Mouse (Mus musculus) MEL (cell line): ENCODE measurements around the gene Cyp2d22. TPM values are rescaled to one million over a fixed set of nuclear protein-coding genes. Genes with fewer than 3 reads are reported as not detected.

Source experiments
- DNase-seq: peaks from one replicate; pipeline ENCODE4 v3.0.0; 2011; ENCODE audit warnings: low read depth, low spot score
- H3K27ac ChIP-seq: 2 replicates; pipeline ENCODE4 v1.5.1; 2012; ENCODE audit warnings: low read depth, mild to moderate bottlenecking, control low read depth, low read length, moderate library complexity; ENCODE audit not compliant: control insufficient read depth
- H3K27me3 ChIP-seq, 2 experiments: fragments of 150-350 bp in 1 of 2; sonication (generic) in 1 of 2; 2 replicates each; pipeline ENCODE4 v1.6.1; 2012; ENCODE audit warnings: low read length in 2 of 2, mild to moderate bottlenecking in 2 of 2, improper control_type of control experiment in 1 of 2, moderate library complexity in 1 of 2; ENCODE audit not compliant: insufficient read depth in 2 of 2, control insufficient read depth in 1 of 2
- H3K36me3 ChIP-seq, 2 experiments: 2 replicates each; pipeline ENCODE4 v1.6.1; 2012 to 2014; ENCODE audit warnings: low read length in 2 of 2, improper control_type of control experiment in 1 of 2, inconsistent platforms in 1 of 2, mild to moderate bottlenecking in 1 of 2; ENCODE audit not compliant: insufficient read depth in 2 of 2, control insufficient read depth in 1 of 2
- H3K4me1 ChIP-seq, 2 experiments: fragments of 150-350 bp in 1 of 2; sonication (generic) in 1 of 2; 2 replicates each; pipeline ENCODE4 v1.6.1; 2012; ENCODE audit warnings: low read length in 2 of 2, improper control_type of control experiment in 1 of 2, mild to moderate bottlenecking in 1 of 2; ENCODE audit not compliant: insufficient read depth in 2 of 2, control insufficient read depth in 1 of 2
- H3K4me3 ChIP-seq, 2 experiments: fragments of 150-350 bp in 1 of 2; sonication (generic) in 1 of 2; 2 replicates each; pipeline ENCODE4 v1.5.1; 2012; ENCODE audit warnings: low read depth in 2 of 2, low read length in 2 of 2, mild to moderate bottlenecking in 2 of 2, moderate library complexity in 2 of 2, control low read depth in 1 of 2, improper control_type of control experiment in 1 of 2; ENCODE audit not compliant: control insufficient read depth in 1 of 2, insufficient read depth in 1 of 2
- H3K79me2 ChIP-seq: 2 replicates; pipeline ENCODE4 v1.6.1; 2012; ENCODE audit warnings: mild to moderate bottlenecking, low read length, moderate library complexity; ENCODE audit not compliant: control insufficient read depth, poor library complexity, insufficient read depth
- H3K9ac ChIP-seq: 2 replicates; pipeline ENCODE4 v1.6.1; 2012; ENCODE audit warnings: low read depth, mild to moderate bottlenecking, control low read depth, low read length, moderate library complexity; ENCODE audit not compliant: control insufficient read depth, poor library complexity, severe bottlenecking
- H3K9me3 ChIP-seq: fragments of 150-350 bp; sonication (generic); replicated peaks from 2 replicates; pipeline ENCODE4 v1.6.1; 2012; ENCODE audit warnings: mild to moderate bottlenecking, low read length, improper control_type of control experiment, moderate library complexity; ENCODE audit not compliant: insufficient read depth
- CHD1 ChIP-seq: IDR thresholded peaks from 2 replicates; pipeline ENCODE4 v1.6.1; 2012; ENCODE audit warnings: low read depth, mild to moderate bottlenecking, inconsistent platforms, low read length, improper control_type of control experiment
- E2F4 ChIP-seq: IDR thresholded peaks from 2 replicates; pipeline ENCODE4 v1.6.1; 2011; ENCODE audit warnings: low read depth, low read length, improper control_type of control experiment, borderline replicate concordance
- GABPA ChIP-seq: IDR thresholded peaks from 2 replicates; pipeline ENCODE4 v1.6.1; 2012; ENCODE audit warnings: low read depth, mild to moderate bottlenecking, inconsistent platforms, low read length, improper control_type of control experiment, moderate library complexity
- MXI1 ChIP-seq: IDR thresholded peaks from 2 replicates; pipeline ENCODE4 v1.6.1; 2011; ENCODE audit warnings: mild to moderate bottlenecking, low read depth, low read length, improper control_type of control experiment
- SIN3A ChIP-seq: IDR thresholded peaks from 2 replicates; pipeline ENCODE4 v1.6.1; 2012; ENCODE audit warnings: low read length, improper control_type of control experiment, inconsistent platforms
- polyA plus RNA-seq, 2 experiments: library from polyadenylated mRNA; stranded (reverse) in 1 of 2; unstranded in 1 of 2; fragments of >175 nt in 1 of 2; fragments of >200 nt in 1 of 2; gene quantifications; 2 replicates each; pipeline versions ENCODE4 v1.2.1 to v1.2.4; 2012; ENCODE audit warnings: low replicate concordance in 2 of 2, low read depth in 1 of 2; ENCODE audit not compliant: insufficient read length in 2 of 2, insufficient read depth in 1 of 2, missing spikeins in 1 of 2
- total RNA-seq: library from RNA; depleted of rRNA; stranded (reverse); fragments of 300-350 nt; gene quantifications from 2 replicates; pipeline ENCODE4 v1.2.3, GENCODE M21; 2012; rRNA removed

Gene Cyp2d22
- total and polyA plus RNA-seq, 3 experiments: 0.10 TPM; not detected in 2

- DNase-seq: no peak
- Histone ChIP-seq H3K4me1 (peaks cover 0 to 4% of the 10 kb centered on the region in 2 experiments; a peak in 1 of 4 replicates), H3K27me3 (no peaks in the 10 kb centered on the region), H3K9me3 (no peaks in the 10 kb centered on the region), H3K27ac (no peak overlapping the region), H3K9ac (no peak overlapping the region), H3K79me2 (no peaks in the 10 kb centered on the region), H3K36me3 (peaks cover 0 to 3% of the 10 kb centered on the region in 2 experiments; a peak in 2 of 4 replicates), H3K4me3 (no peak overlapping the region)
- no peak for TF ChIP-seq SIN3A
- TF ChIP-seq MXI1: no peak
- no peak for TF ChIP-seq CHD1
- TF ChIP-seq GABPA: no peak
- no peak for TF ChIP-seq E2F4
Measured at GRCm38 (mm10) chr15:82322195-82322594, 57.9 kb downstream of the Cyp2d22 start.

Other genes starting within 250 kb of the Cyp2d22 start
- 40.5 and 52.2 TPM in 2 replicates for gene Srebf2, start 233.1 kb downstream of the Cyp2d22 start, total RNA-seq
- 100 to 1,000 TPM in 1 of 2 experiments, not detected in 1; 161 TPM for gene Srebf2, start 233.1 kb downstream of the Cyp2d22 start, polyA plus RNA-seq
- gene Shisa8, start 167.4 kb downstream of the Cyp2d22 start, total RNA-seq: not detected in 2 replicates
- under 1 TPM in 1 of 2 experiments, not detected in 1; 0.10 TPM for gene Shisa8, start 167.4 kb downstream of the Cyp2d22 start, polyA plus RNA-seq
- 1.5 TPM in 2 replicates for gene Tnfrsf13c, start 155.9 kb downstream of the Cyp2d22 start, total RNA-seq
- under 1 TPM in 1 of 2 experiments, not detected in 1; 0.63 TPM for gene Tnfrsf13c, start 155.9 kb downstream of the Cyp2d22 start, polyA plus RNA-seq
- 23.5 and 23.7 TPM in 2 replicates for gene Cenpm, start 135.5 kb downstream of the Cyp2d22 start, total RNA-seq
- gene Cenpm, start 135.5 kb downstream of the Cyp2d22 start, polyA plus RNA-seq: 10 to 100 TPM in 1 of 2 experiments, not detected in 1; 56.3 TPM
- not detected in 2 replicates for gene 1500009C09Rik, start 127.9 kb downstream of the Cyp2d22 start, total RNA-seq
- gene 1500009C09Rik, start 127.9 kb downstream of the Cyp2d22 start, polyA plus RNA-seq: not detected
- gene Sept3, start 105.4 kb downstream of the Cyp2d22 start, total RNA-seq: not detected in 2 replicates
- not detected for gene Sept3, start 105.4 kb downstream of the Cyp2d22 start, polyA plus RNA-seq
- gene Wbp2nl, start 81.3 kb downstream of the Cyp2d22 start, total RNA-seq: not detected in 2 replicates
- gene Wbp2nl, start 81.3 kb downstream of the Cyp2d22 start, polyA plus RNA-seq: not detected
- gene Naga, start 41.3 kb downstream of the Cyp2d22 start, total RNA-seq: 23.9 and 26.4 TPM in 2 replicates
- 10 to 100 TPM in 1 of 2 experiments, not detected in 1; 59.5 TPM for gene Naga, start 41.3 kb downstream of the Cyp2d22 start, polyA plus RNA-seq
- 25.1 and 34.9 TPM in 2 replicates for gene Pheta2, start 41.3 kb downstream of the Cyp2d22 start, total RNA-seq
- gene Pheta2, start 41.3 kb downstream of the Cyp2d22 start, polyA plus RNA-seq: 10 to 100 TPM in 1 of 2 experiments, not detected in 1; 39.3 TPM
- 111 and 132 TPM in 2 replicates for gene Smdt1, start 41.3 kb downstream of the Cyp2d22 start, total RNA-seq
- 100 to 1,000 TPM in 1 of 2 experiments, not detected in 1; 159 TPM for gene Smdt1, start 41.3 kb downstream of the Cyp2d22 start, polyA plus RNA-seq
- 377 and 417 TPM in 2 replicates for gene Ndufa6, start 25.9 kb downstream of the Cyp2d22 start, total RNA-seq
- gene Ndufa6, start 25.9 kb downstream of the Cyp2d22 start, polyA plus RNA-seq: 100 to 1,000 TPM in 1 of 2 experiments, not detected in 1; 235 TPM
- gene Cyp2d11, start 13.8 kb upstream of the Cyp2d22 start, total RNA-seq: not detected in 2 replicates
- gene Cyp2d11, start 13.8 kb upstream of the Cyp2d22 start, polyA plus RNA-seq: not detected
- gene Cyp2d10, start 26.9 kb upstream of the Cyp2d22 start, total RNA-seq: not detected in 2 replicates
- not detected for gene Cyp2d10, start 26.9 kb upstream of the Cyp2d22 start, polyA plus RNA-seq
- not detected in 2 replicates for gene Cyp2d9, start 53.2 kb upstream of the Cyp2d22 start, total RNA-seq
- not detected for gene Cyp2d9, start 53.2 kb upstream of the Cyp2d22 start, polyA plus RNA-seq
- not detected in 2 replicates for gene Cyp2d12, start 174.8 kb upstream of the Cyp2d22 start, total RNA-seq
- not detected for gene Cyp2d12, start 174.8 kb upstream of the Cyp2d22 start, polyA plus RNA-seq
- gene Cyp2d34, start 240.7 kb upstream of the Cyp2d22 start, total RNA-seq: not detected in 2 replicates
- not detected for gene Cyp2d34, start 240.7 kb upstream of the Cyp2d22 start, polyA plus RNA-seq